Mouse (Mus musculus): ENCODE data around the gene Fam149a.
A peak's percentile ranks its signal among the peaks of the same experiment; 100 is the strongest.

Fam149a gene

GRCm38 (mm10) chr8:45381963-45382347 is at the start of gene Fam149a:
TSS of gene Fam149a (minus strand) at chr8:45382291.
- no peak for DNase-seq (ENCODE audit: low spot score in 2 of 2)

DNA sequence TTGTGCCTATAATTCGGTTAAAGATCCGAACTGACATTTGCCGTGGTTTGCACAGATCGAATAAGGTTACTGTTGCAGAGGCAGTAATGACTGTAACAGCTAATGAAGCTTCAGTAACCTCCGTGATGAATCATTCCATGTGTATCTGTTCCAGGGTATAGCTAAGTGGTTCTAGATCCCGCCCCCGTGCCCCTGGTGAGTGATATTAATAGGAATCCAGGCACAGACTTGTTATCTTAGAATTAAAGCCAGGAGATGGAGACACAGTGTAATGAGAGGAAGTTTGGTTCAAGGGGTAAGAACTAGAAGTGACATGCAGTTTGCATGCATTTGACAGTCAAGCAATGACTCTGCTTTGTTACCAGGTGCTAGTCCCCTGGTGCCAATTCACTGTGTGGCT is 38.1 kb upstream of the Fam149a start:
- DNase-seq (ENCODE audit: low spot score in 2 of 2): no peak

GRCm38 (mm10) chr8:45414965-45415364 is 32.9 kb upstream of the Fam149a start:
- no peak for DNase-seq (ENCODE audit: low spot score in 2 of 2)

- DNase-seq (ENCODE audit: low spot score in 2 of 2): no peak
Observed at GRCm38 (mm10) chr8:45410882-45411281, 28.8 kb upstream of the Fam149a start, which contains the start of gene Tlr3. TSS of gene Tlr3 (minus strand) at chr8:45411080.

- peak in 1 of 2 experiments; percentile 24 for DNase-seq (ENCODE audit: low spot score in 2 of 2)
Observed at GRCm38 (mm10) chr8:45410146-45410880, 28.2 kb upstream of the Fam149a start.

GRCm38 (mm10) chr8:45409702-45410101 is 27.6 kb upstream of the Fam149a start:
- no peak for DNase-seq (ENCODE audit: low spot score in 2 of 2)

- no peak for DNase-seq (ENCODE audit: low spot score in 2 of 2)
Observed at GRCm38 (mm10) chr8:45383250-45383649, 1.2 kb upstream of the Fam149a start.

DNA sequence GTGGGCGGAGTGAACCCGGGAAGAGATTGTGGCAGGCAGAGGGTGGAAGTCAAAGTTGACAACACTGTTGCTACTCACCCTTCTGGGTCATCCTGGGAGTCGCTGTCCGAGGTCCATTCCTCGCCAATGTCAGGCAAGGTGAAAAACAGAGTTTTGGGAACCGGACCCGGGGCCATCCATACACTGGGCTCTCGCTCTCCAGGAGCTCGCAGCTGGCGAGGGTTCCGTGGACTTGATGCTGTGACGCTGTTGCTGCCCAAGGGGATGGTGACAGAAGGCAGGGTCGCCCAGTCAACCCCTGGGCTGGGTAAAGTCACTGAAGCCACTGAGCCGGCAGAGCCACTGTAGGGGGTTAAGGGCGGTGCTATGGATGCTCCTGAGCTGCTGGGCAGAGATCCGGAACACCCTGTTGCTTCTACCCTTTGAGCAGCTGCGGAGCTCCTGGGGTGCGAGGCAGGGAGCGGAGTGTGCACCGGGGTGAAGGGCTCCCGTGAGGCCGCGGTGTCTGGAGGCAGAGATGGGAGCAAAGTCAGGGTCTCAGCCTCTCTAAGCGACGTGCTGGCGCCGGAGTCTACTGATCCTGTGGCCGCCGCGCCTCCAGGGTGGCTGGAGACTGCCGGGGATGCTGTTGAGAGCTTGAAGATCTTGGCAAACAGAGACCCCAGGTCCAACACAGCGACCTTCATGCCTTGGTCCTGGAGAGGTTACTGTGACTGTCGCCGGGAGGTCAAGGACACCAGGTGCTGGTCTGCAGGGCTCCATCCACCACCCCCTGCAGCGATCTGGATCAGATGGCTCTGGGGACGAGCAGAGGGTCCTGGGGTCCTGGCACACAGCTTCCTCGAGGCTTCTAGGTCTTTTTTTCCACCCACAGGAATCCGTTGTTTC is 772 bp downstream of the Fam149a start:
- no peak for DNase-seq (ENCODE audit: low spot score in 2 of 2)

GRCm38 (mm10) chr8:45380598-45380997 is 1.5 kb downstream of the Fam149a start:
- DNase-seq (ENCODE audit: low spot score in 2 of 2): no peak

DNA sequence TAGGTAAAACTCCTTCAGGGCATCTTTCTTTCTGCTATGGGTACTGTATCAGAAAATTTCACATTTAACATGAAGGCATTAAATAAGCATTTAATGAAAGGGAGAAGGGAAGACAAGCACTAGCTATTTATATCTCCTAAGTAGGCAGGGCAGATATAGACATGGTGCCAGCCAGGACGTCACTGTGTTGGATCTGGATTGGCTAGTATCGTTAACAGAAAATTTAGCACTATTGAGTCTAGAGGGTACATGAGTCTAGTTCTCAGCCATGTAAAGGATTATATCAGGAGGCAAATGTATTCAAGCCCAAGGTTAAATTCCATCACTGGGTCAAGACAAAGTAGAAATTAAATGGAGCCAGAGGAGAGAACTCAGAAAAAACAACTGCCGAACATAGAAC is 8.0 kb downstream of the Fam149a start:
- no peak for DNase-seq (ENCODE audit: low spot score in 2 of 2)

DNA sequence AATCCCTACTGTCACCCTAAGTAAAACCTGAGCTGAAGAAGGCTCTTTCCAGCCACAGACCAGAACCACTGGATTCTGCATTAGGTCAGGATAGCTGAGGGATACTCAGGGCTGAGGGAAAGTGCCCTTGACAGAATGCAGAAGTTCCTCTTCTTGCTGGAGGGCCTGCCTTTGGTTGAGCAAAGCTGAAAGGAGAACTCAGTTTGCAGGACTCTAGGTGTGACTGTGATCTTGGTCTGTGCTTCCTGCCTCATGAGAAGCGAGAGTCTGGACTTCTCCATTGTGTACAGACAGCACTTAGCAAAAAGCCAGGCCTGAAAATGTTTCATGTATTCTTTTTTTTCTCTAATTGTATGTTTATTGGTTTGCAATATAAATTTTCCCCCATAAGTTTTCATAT is 14.9 kb downstream of the Fam149a start:
- DNase-seq (ENCODE audit: low spot score in 2 of 2): no peak

GRCm38 (mm10) chr8:45363220-45363619 is 18.9 kb downstream of the Fam149a start:
- DNase-seq (ENCODE audit: low spot score in 2 of 2): no peak

GRCm38 (mm10) chr8:45362323-45362722 is 19.8 kb downstream of the Fam149a start:
- no peak for DNase-seq (ENCODE audit: low spot score in 2 of 2)

GRCm38 (mm10) chr8:45359091-45359605 is 22.9 kb downstream of the Fam149a start:
- DNase-seq (ENCODE audit: low spot score in 2 of 2): no peak

DNA sequence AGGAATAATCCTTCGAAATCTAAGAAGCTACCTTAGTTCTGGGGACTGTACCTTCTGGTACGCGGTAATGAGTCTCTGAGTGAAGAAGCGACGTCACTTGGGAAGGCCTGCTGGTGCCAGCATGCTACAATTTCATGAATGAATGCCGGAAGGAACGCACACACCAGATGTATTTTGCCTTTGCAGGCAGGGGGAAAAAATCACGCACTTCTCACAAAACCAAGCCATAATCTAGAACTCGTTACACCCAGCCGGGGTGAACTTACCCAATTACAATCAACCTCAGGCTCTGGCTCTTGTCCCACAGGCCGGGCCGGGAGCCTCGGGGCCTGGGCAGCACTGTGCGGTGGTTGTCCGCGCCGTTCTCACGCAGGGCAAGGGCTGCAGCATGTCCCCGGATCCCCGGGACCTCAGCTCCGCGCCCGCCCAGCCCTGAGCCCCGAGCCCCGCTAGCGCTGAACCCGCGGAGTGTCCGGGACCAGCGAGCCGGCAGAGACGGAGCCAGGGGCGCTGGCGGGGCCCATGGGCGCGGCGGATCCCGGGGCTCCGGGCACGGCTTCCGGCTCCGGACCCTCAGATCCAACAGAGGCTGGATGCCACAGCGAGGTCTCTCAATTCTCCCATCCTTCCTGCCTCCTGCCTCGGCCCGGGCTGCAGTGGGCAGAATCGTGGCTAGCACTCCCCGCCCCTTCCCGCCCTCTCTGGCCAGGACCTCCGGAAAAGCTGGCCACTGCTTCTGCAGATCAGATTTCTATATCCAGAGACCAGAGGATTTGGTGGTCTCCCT is 23.8 kb downstream of the Fam149a start:
- DNase-seq (ENCODE audit: low spot score in 2 of 2): peak in 1 of 2 experiments; percentile 22

DNA sequence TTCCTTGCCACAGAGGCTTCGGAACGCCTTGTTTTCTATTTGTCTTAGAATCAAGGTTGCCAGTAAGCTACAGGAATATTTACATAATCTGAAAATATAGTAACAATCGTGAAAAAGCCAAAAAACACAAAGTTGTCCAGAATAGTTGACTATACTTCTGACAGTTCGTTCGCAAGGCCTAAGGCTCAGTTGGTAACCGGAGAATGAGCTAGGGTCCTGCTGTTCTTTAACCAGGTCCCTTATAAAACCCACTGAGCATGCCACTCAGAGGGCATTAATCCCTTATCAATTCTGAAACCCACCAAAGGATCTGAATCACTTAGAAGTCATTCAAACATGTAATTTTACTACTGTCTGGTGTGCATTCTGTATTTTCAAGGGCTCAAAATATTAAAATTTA is 26.3 kb downstream of the Fam149a start:
- no peak for DNase-seq (ENCODE audit: low spot score in 2 of 2)

DNA sequence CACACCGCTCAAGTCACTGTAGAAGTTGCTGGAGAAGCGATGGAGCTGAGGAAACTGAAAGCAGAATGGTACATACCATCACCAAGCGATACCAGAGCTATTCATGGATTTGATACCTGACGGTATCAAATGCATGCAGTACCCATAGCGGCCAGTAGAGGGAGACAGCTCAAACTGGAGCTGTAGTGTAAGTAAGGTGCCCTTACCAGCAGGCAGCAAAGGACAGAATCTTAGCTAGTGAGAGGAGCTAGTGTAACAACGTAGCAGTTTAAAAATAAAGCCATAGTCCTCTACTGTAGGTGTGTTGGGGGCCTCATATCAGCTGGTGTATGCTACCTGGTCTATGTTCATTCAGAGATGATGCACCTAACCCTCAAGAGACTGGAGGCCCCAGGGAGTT is 37.1 kb downstream of the Fam149a start:
- peak; percentile 60 to 63 for DNase-seq (ENCODE audit: low spot score in 2 of 2)

- no peak for DNase-seq (ENCODE audit: low spot score in 2 of 2)
Observed at GRCm38 (mm10) chr8:45344298-45344697, 37.8 kb downstream of the Fam149a start.

DNA sequence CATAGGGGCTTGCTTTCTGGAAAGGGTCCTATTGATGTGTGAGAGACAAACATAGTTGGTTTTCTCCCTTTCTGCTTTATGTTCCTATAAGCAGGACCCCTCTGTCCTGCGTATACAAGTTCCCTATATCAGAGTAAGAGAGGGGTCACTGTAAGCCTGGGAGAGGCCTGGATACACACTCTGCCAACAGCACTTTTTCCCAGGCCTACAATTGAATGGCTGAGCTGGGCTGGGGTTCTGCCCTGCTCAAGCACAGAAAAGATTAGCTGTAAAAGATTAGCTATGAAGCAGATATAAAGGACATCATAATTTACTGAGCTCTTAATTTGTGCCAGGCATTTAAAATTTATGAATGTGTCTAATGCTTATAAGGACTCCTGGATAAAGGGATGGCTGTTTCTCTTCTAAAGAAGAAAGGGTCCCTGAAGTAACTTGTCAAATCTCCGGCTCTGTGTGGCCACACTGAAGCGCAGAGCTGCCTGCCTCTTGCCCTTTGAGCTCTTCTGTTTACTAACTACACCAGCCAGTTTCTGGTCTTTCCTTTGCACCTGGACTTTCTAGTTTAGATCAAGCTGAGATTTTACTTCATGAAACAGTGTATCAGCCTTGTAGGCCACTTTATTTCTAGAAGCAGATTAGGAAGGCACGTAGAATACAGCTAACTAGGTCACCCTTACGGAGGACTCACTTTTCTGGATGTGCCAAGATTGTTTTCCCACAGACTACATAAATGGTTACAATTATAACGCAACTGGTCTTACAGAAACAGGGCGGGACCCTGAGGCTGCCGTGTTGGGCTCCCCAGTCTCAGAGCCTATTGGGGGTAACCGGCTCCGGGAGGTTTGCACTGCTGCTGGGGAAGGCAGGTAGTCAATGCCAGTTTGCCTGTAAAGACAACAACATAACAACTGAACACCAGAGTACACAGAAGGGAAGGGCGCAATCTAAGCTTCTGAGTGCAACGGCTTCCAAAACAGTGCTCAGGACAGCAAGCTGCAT is 40.2 kb downstream of the Fam149a start:
- DNase-seq (ENCODE audit: low spot score in 2 of 2): no peak

DNA sequence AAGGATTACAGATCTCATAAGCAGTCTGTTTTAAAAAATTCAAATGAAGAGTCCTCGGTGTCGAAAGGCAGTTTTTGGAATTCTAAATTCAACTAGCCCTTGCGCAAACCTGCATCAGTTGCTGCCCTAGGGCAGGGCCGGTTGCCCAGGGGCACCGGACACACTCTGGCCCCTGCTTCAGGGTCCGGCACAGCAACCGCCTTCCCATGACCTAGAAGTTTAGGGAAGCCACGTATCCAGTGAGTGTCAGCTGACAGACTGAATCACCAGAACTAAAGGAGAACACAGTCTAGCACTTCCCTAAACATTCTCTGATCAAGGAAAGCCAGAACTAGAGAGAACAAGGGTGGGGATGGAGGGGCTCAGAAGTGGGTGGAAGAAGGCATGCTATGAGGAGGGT is 48.6 kb downstream of the Fam149a start:
- DNase-seq (ENCODE audit: low spot score in 2 of 2): no peak
